Mouse (Mus musculus): ENCODE results near the gene St3gal4. TPM values are rescaled to one million over a fixed set of nuclear protein-coding genes. Genes with fewer than 3 reads are reported as not detected.

The St3gal4 gene
- total and polyA plus RNA-seq, 3 experiments, result 6.2 to 9.3 (median 8.8) TPM

DNA sequence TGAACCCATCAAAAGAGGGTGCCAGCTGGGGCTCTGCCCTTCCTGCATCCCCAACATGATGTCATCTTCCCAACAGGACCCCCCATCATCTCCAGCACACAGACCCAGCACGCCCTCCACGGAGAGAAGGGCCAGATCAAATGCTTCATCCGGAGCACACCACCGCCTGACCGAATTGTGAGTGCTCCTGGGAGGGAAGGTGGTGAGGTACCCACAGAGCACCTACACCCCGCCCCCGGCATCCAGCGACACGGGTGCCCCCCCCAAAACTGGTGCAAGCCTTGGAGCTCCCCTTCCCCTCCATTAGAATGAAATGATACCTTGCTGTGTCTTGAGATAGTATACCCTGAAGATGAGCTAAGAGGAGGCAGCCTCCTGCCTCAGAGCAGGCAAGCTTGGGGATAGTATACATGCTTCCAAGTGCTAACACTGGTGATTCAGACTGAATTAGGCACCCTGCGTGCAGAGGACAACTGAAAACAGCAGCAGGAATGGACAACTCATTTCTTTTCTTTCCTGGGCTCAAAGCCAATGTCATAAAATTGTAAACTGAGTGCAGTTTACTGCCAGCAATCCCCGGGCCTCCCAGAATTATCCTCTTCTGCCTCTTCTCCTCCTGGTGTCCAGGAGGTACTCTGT is 98.9 kb downstream of the St3gal4 start:
- Histone ChIP-seq H3K4me2 (ENCODE audit: insufficient read depth, low read depth, poor library complexity, severe bottlenecking) (no peak overlapping the region), H3K9ac (ENCODE audit: insufficient read depth, low read depth) (no peak overlapping the region), H3K4me1 (ENCODE audit: control insufficient read depth in 1 of 2, insufficient read depth in 2 of 2) (peaks cover 0 to 10% of the 10 kb centered on the region in 2 experiments; a peak in 2 of 4 replicates), H3K36me3 (replicated peaks in 1 of 2; ENCODE audit: control insufficient read depth in 1 of 2, insufficient read depth in 1 of 2, low read length in 1 of 2) (no peaks in the 10 kb centered on the region), H3K9me3 (replicated peaks; ENCODE audit: low read length) (peaks cover 4% of the 10 kb centered on the region), H3K79me2 (replicated peaks; ENCODE audit: control insufficient read depth, extremely low read depth, insufficient read depth, poor library complexity, severe bottlenecking) (no peaks in the 10 kb centered on the region), H3K27me3 (replicated peaks) (peaks cover 11% of the 10 kb centered on the region), H3K27ac (ENCODE audit: insufficient read depth, low read depth) (no peak overlapping the region), H3K4me3 (replicated peaks in 1 of 3; ENCODE audit: low read depth in 2 of 3, low read length in 2 of 3, poor library complexity in 1 of 3) (no peak overlapping the region)
- dilution Hi-C loops (cut with MboI; ENCODE audit: extremely low pct_ligation_motif_present, extremely low pct_unique_long_range_greater_than_20kb, low sequenced_read_pairs), result no loop called here
- TF ChIP-seq SIN3A (IDR thresholded peaks at IDR 0.05; ENCODE audit: low read length) (no peak), SMC3 (IDR thresholded peaks at IDR 0.05; ENCODE audit: low read depth, low read length) (no peak), CHD1 (IDR thresholded peaks at IDR 0.05; ENCODE audit: low read depth, low read length) (no peak), MYC (IDR thresholded peaks at IDR 0.05; ENCODE audit: low read depth, low read length) (no peak), UBTF (IDR thresholded peaks at IDR 0.05; ENCODE audit: low read depth, low read length) (no peak), POLR2AphosphoS2 (IDR thresholded peaks at IDR 0.05; ENCODE audit: low read depth, low read length) (no peak), BHLHE40 (IDR thresholded peaks at IDR 0.05; ENCODE audit: low read depth, low read length) (no peak), TBP (conservative IDR thresholded peaks at IDR 0.05; ENCODE audit: low read depth, low read length) (no peak)
- in situ Hi-C loops (cut with MboI; ENCODE audit: low pct_ligation_motif_present, low pct_unique_long_range_greater_than_20kb, low sequenced_read_pairs), result loop anchor here (25.0 kb wide), 1 partner anchor 533 kb away; the partner anchor contains the start of gene Kirrel3
- no peak for DNase-seq (ENCODE audit: extremely low read depth)

DNA sequence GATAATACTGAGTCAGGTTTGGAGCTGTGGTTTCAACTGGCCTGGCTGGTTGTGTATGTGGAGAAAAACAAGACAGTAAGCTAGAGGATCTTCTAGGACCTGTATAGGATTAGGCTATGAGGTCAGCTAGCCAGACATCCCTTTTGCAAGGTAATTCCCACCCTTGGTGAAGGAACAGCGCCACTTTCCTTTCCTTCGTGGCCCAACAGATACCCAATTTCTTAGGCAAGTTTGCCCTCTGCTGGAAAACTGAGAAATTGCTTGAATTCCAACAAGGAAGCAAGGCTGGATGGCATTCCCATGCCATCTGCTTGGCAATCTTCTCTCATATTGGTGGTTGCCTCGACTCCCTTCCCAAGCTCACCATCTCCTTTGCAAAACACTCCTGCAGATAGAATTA is 99.7 kb downstream of the St3gal4 start:
- TF ChIP-seq ZNF384 (IDR thresholded peaks at IDR 0.05; ENCODE audit: low read depth, low read length), result no peak
- no peak for TF ChIP-seq CHD2 (IDR thresholded peaks at IDR 0.05; ENCODE audit: low read length)
- TF ChIP-seq E2F4 (IDR thresholded peaks at IDR 0.05; ENCODE audit: insufficient replicate concordance, low read depth, low read length), result no peak
- no peak for TF ChIP-seq USF2 (conservative IDR thresholded peaks at IDR 0.05; ENCODE audit: low read depth, low read length)
- TF ChIP-seq UBTF (IDR thresholded peaks at IDR 0.05; ENCODE audit: low read depth, low read length), result no peak
- peak; percentile 27 to 82; a peak in 2 of 4 replicates for TF ChIP-seq CTCF (conservative IDR thresholded peaks at IDR 0.05 in 1 of 2, IDR thresholded peaks at IDR 0.05 in 1 of 2; ENCODE audit: low read depth in 2 of 2, low read length in 2 of 2)
- TF ChIP-seq ZC3H11A (IDR thresholded peaks at IDR 0.05; ENCODE audit: low read depth, low read length), result no peak
- peak; percentile 53 for TF ChIP-seq SMC3 (IDR thresholded peaks at IDR 0.05; ENCODE audit: low read depth, low read length)
- TF ChIP-seq RAD21 (IDR thresholded peaks at IDR 0.05; ENCODE audit: low read depth, low read length), result peak; percentile 75
- no peak overlapping the region for H3K27ac ChIP-seq (ENCODE audit: insufficient read depth, low read depth)
- H3K79me2 ChIP-seq (replicated peaks; ENCODE audit: control insufficient read depth, extremely low read depth, insufficient read depth, poor library complexity, severe bottlenecking), result no peaks in the 10 kb centered on the region
- H3K4me2 ChIP-seq (ENCODE audit: insufficient read depth, low read depth, poor library complexity, severe bottlenecking), result no peak overlapping the region
- H3K27me3 ChIP-seq (replicated peaks), result peaks cover 11% of the 10 kb centered on the region
- no peak overlapping the region for H3K9ac ChIP-seq (ENCODE audit: insufficient read depth, low read depth)
- H3K9me3 ChIP-seq (replicated peaks; ENCODE audit: low read length), result peaks cover 4% of the 10 kb centered on the region
- DNase-seq (ENCODE audit: extremely low read depth), result peak; percentile 8
- peaks cover 0 to 6% of the 10 kb centered on the region in 2 experiments; a peak in 1 of 4 replicates for H3K4me1 ChIP-seq (ENCODE audit: control insufficient read depth in 1 of 2, insufficient read depth in 2 of 2)
- in situ Hi-C loops (cut with MboI; ENCODE audit: low pct_ligation_motif_present, low pct_unique_long_range_greater_than_20kb, low sequenced_read_pairs) (loop anchor here (25.0 kb wide), 1 partner anchor 532 kb away; the partner anchor contains the start of gene Kirrel3), dilution Hi-C loops (cut with MboI; ENCODE audit: extremely low pct_ligation_motif_present, extremely low pct_unique_long_range_greater_than_20kb, low sequenced_read_pairs) (no loop called here)
- no peaks in the 10 kb centered on the region for H3K36me3 ChIP-seq (replicated peaks in 1 of 2; ENCODE audit: control insufficient read depth in 1 of 2, insufficient read depth in 1 of 2, low read length in 1 of 2)
- H3K4me3 ChIP-seq (replicated peaks in 1 of 3; ENCODE audit: low read depth in 2 of 3, low read length in 2 of 3, poor library complexity in 1 of 3), result no peak overlapping the region
